Mouse (Mus musculus) olfactory bulb, adult 2 months (tissue): ENCODE data around the gene Ccnyl1. TPM values are rescaled to one million over a fixed set of nuclear protein-coding genes. Genes with fewer than 3 reads are reported as not detected.

Experiments
- H3K27ac ChIP-seq: fragments of 200-500 bp; 2 replicates; pipeline ENCODE4 v1.5.1; 2012; ENCODE audit warnings: low read depth, low read length; ENCODE audit not compliant: insufficient read depth
- H3K4me1 ChIP-seq: fragments of 200-500 bp; 2 replicates; pipeline ENCODE4 v1.6.1; 2012; ENCODE audit warnings: low read length; ENCODE audit not compliant: control insufficient read depth, insufficient read depth
- H3K4me3 ChIP-seq: fragments of 200-500 bp; 2 replicates; pipeline ENCODE4 v1.5.1; 2012; ENCODE audit warnings: mild to moderate bottlenecking, low read depth, low read length, moderate library complexity; ENCODE audit not compliant: insufficient read depth
- CTCF ChIP-seq: fragments of 200-500 bp; IDR thresholded peaks from 2 replicates; pipeline ENCODE4 v1.5.1; 2012; ENCODE audit warnings: low read depth, mild to moderate bottlenecking, low read length, moderate library complexity; ENCODE audit not compliant: insufficient read depth
- POLR2A ChIP-seq: fragments of 200-500 bp; IDR thresholded peaks from 2 replicates; pipeline ENCODE4 v1.6.1; 2012; ENCODE audit warnings: mild to moderate bottlenecking, low read depth, low read length, moderate library complexity; ENCODE audit not compliant: insufficient read depth
- WGBS: fragments of 180-500 bp; shearing (Covaris S2); methylation state at CpG from one replicate; pipeline ENCODE4 v1.1.7; 2018; 5-methylcytosine and 5-hydroxymethylcytosine counted together
- polyA plus RNA-seq: library from polyadenylated mRNA; stranded (reverse); fragments of >200 nt; gene quantifications from 2 replicates; pipeline ENCODE4 v1.2.4, GENCODE M21; 2012; ENCODE audit warnings: low replicate concordance; ENCODE audit not compliant: missing spikeins, insufficient read depth, insufficient read length

Gene Ccnyl1
- polyA plus RNA-seq, 1 experiment, result not detected

DNA sequence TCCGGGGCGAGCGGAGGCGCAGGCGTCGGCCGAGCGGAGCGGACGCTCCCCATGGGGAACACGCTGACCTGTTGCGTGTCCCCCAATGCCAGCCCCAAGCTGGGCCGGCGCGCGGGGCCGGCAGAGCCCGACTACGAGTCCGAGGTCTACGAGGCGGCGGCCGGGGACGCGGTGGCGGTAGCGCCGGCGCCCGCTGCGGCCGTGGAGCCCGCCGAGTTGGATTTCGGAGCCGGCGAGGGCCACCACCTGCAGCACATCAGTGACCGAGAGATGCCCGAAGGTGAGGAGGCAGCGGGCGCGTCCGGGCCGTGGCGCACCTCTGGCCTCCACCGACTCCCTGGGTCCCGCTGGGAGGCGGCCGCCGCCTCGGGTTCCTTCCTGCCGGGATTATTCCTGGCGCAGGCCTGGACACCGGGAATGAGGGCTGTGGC is 881 bp downstream of the Ccnyl1 start:
- under 1% methylated on average over 51 of the region's 55 CpGs for WGBS
- Histone ChIP-seq H3K4me1 (no peaks in the 10 kb centered on the region), H3K4me3 (peak overlapping the region; percentile 93), H3K27ac (no peak overlapping the region)
- TF ChIP-seq CTCF, result no peak
- TF ChIP-seq POLR2A, result no peak

DNA sequence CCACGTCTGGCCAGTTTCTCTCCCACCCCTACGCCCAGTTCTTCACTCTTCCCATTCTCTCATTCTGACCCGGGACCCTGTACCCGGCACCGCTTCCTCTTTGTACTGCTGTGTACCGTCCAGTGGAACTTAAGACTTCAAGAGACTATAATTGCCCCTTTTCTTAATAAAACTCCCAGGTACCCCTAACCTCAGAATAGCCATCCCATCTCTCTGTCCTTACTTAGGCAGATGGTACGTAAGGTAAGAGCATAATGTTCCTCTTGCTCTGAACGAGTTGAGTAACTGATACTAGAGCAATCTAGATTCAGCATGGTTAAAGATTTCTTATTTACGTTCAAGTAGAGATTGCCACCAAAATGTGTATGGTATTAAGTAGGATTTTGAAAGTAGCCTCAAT is 1.3 kb downstream of the Ccnyl1 start:
- no peak overlapping the region for H3K27ac ChIP-seq
- peak overlapping the region; percentile 93 for H3K4me3 ChIP-seq
- 3% methylated on average over 9 of the region's 9 CpGs for WGBS
- H3K4me1 ChIP-seq, result no peaks in the 10 kb centered on the region
- TF ChIP-seq POLR2A, result no peak
- no peak for TF ChIP-seq CTCF

DNA sequence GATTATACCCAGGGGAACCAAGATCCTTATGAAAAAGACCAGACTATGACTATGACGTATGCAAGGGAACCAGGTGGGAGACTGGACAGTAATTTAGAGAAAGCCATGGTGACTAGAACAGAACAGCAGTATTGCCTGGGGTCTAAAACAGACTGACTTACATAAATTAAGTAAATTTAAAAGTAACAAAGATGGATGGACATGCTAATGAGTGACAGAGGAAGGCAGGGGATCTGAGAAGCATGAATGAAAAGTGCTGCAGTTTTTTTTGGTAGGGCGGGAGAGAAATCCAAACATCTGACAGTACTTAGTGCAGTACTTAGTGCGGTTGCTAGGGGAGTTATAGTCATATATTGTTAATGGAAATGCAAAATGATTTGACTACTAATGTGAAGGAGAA is 4.9 kb downstream of the Ccnyl1 start:
- Histone ChIP-seq H3K27ac (no peak overlapping the region), H3K4me3 (no peak overlapping the region), H3K4me1 (no peaks in the 10 kb centered on the region)
- TF ChIP-seq CTCF (no peak), POLR2A (no peak)
- 93% methylated on average over 3 of the region's 3 CpGs for WGBS

DNA sequence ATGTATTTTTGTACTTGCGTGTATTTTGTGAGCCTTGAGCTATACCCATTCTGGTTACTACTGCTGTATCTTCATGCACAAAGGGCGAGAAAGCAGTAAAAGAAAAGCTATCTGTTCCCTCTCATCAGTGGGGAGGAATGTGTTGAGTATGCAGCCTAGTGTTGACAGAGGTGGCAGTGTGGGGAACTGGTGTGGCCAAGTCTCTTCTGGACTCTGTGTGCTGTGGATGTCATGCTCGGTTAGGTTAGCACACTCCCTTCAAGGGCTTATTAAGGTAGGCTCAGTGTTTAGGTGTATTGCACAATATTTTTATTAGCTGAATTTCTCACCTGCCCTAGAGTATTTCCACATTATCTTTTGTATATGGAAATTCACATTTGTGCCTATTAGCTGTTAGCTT is 11.5 kb downstream of the Ccnyl1 start:
- no peaks in the 10 kb centered on the region for H3K4me1 ChIP-seq
- TF ChIP-seq POLR2A (no peak), CTCF (no peak)
- no peak overlapping the region for H3K27ac ChIP-seq
- WGBS, result 89% methylated on average over 3 of the region's 3 CpGs
- H3K4me3 ChIP-seq, result no peak overlapping the region

DNA sequence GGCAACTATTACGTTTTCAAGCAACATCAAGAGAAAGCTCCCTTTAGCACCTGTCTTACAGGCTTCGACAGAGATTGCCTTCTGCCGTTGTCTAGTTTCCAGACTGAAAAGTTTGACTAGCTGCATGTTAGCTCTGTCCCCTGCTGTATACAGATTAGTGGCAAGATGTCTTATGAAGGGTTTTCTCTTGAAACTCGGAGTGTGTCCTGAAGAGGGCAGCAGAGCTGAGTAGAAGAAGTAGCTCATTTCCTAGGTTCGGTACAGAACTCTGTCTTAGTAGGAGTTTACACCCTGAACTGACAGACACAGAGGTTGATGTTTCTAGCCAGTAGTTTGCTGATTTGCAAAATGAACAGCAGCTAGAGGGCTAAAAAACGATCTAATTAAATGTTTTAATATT is 15.0 kb downstream of the Ccnyl1 start:
- WGBS, result 41% methylated on average over 6 of the region's 6 CpGs
- TF ChIP-seq CTCF (no peak), POLR2A (no peak)
- no peak overlapping the region for H3K4me3 ChIP-seq
- H3K27ac ChIP-seq, result no peak overlapping the region
- no peaks in the 10 kb centered on the region for H3K4me1 ChIP-seq

DNA sequence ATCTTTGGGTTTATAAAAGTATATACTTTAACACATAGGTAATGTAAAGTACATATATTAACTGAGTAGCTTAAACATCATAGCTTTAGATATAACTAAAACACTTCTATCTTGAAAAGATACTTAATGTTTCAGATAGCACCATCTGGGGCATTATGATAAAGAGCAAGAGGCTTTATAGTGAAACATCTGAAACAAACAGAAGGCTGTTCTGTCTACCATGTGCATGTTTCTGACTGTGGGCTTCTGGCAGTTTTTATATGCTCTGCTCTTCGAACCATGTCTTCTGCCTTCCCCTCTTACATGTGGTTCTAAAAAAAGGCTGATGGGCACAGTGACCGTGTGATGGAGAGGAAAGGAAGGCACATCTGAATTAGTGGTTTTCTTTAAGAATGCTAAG is 16.4 kb downstream of the Ccnyl1 start:
- Histone ChIP-seq H3K4me1 (no peaks in the 10 kb centered on the region), H3K4me3 (no peak overlapping the region), H3K27ac (no peak overlapping the region)
- TF ChIP-seq POLR2A (no peak), CTCF (no peak)
- 91% methylated on average over 2 of the region's 2 CpGs for WGBS

DNA sequence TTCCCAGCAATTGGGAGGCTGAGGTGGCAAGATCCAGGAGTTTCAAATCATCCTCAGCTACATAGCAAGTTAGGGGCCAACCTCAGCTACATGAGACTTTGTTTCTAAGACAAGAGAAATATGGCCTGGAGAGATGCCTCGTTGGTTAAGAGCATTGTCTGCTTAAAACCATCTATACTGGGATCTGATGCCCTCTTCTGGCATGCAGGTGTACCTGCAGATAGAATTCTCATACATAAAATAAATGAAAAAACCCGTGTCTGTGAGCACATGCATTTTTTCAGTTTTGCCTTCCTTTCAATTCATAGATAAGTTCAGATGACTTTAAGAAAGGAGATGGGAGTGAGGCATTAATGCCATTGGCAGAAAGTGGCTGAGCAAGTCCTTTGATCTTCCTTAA is 19.6 kb downstream of the Ccnyl1 start:
- no peaks in the 10 kb centered on the region for H3K4me1 ChIP-seq
- TF ChIP-seq CTCF, result no peak
- no peak for TF ChIP-seq POLR2A
- H3K4me3 ChIP-seq, result no peak overlapping the region
- H3K27ac ChIP-seq, result no peak overlapping the region
- 12% methylated on average over 2 of the region's 2 CpGs for WGBS

DNA sequence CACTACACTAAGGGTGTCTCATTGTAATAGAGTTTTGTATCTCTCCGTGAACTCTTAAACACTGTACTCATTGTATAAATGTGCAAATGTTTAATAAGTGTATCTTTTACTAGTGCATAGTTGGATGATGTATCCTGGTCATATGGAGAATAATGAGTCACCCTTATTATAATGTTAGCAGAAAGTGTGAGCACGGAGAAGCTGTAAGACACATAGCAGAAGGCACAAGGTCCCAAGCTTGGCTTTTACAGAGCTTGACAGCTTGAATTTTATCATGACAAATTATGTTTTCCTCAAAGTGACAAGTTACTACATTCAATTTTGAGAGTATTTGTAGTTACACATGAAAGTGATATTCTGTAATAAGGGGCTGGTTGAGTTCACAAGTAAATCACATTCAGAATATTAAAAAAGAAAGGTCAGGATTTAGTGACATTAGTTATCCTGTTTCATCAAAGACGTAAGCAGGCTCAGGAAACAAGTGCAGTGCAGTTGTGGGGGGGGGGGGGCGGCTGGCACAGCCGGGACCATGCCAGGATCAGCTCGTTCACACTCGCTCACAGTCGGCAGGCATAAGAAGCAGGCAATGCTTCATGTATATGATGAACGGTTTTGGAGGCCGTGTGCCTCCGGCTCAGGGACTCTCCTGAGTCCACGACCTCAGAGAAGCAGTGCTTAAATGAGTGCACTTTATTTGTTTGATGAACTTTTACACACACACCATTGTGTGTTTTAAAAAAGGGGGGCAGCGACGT is 21.9 kb downstream of the Ccnyl1 start:
- WGBS, result 78% methylated on average over 14 of the region's 14 CpGs
- no peaks in the 10 kb centered on the region for H3K4me1 ChIP-seq

DNA sequence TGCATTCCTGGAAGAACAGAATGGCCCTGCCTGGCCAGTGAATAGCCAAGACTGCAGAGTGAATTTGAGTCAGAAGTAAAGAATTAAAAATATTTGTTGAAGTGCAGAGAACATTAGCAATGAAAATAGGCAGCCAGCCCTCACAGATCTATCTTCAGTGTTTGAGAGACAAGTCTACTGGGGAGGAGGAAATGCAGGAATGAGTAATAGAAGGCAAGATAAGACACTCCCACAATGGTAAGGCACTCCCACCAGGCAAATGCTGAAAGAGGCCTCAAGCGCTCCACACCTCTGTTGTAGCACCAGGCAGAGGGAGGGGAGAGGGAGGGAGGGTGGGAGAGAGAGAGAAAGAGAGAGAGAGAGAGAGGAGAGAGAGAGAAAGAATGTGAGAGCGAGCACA is 25.2 kb downstream of the Ccnyl1 start:
- 91% methylated on average over 2 of the region's 2 CpGs for WGBS
- TF ChIP-seq POLR2A (no peak), CTCF (no peak)

More for the DNA sequence above, 21.9 kb downstream of the Ccnyl1 start:
- Histone ChIP-seq H3K27ac (no peak overlapping the region), H3K4me3 (no peak overlapping the region)
- no peak for TF ChIP-seq CTCF
- TF ChIP-seq POLR2A, result no peak

More for the DNA sequence above, 25.2 kb downstream of the Ccnyl1 start:
- H3K4me3 ChIP-seq, result no peak overlapping the region
- no peaks in the 10 kb centered on the region for H3K4me1 ChIP-seq
- no peak overlapping the region for H3K27ac ChIP-seq
